Mouse (Mus musculus): ENCODE results near the gene Asb14. TPM values are rescaled to one million over a fixed set of nuclear protein-coding genes. Genes with fewer than 3 reads are reported as not detected.

The Asb14 gene
- total RNA-seq, 2 experiments from 2014 or later, result 0.45 to 4.8 TPM

- no peak for DNase-seq
These were observed 66.2 kb downstream of the Asb14 start for GRCm38 (mm10) chr14:26960518-26960917.

Other genes starting within 250 kb of the Asb14 start
- 1 to 10 TPM; 7.5 to 8.5 TPM for gene Pde12, start 224.7 kb upstream of the Asb14 start, total RNA-seq (2021)
- gene Dnah12, start 201.3 kb upstream of the Asb14 start, total RNA-seq (2021), result under 1 TPM in 1 of 2 experiments, not detected in 1; 0.03 TPM
- gene Appl1, start 76.7 kb downstream of the Asb14 start, total RNA-seq (2021), result 10 to 100 TPM; 25.8 to 32.7 TPM
- under 1 TPM in 1 of 2 experiments, not detected in 1; 0.36 TPM for gene Hesx1, start 99.9 kb downstream of the Asb14 start, total RNA-seq (2021)
- gene Il17rd, start 144.4 kb downstream of the Asb14 start, total RNA-seq (2021), result 1 to 10 TPM; 3.9 to 4.7 TPM
- gene Arhgef3, start 220.3 kb downstream of the Asb14 start, total RNA-seq (2021), result 10 to 100 TPM; 36.5 to 37.3 TPM